Mouse (Mus musculus) hindbrain, embryonic 12.5 days (tissue): ENCODE data around the gene Podnl1. TPM values are rescaled to one million over a fixed set of nuclear protein-coding genes. Genes with fewer than 3 reads are reported as not detected.

ENCODE experiments used
- ATAC-seq: fragments of 200-750 bp; cut with Nextera tagmentation; 2 replicates; pipeline ENCODE4 v1.8.0; 2017; ENCODE audit warnings: moderate TSS enrichment; ENCODE audit not compliant: low FRiP score
- H3K27ac ChIP-seq: fragments of 300-500 bp; sonication (generic); 2 replicates; pipeline ENCODE4 v1.5.1; 2016; ENCODE audit warnings: mild to moderate bottlenecking
- H3K27me3 ChIP-seq: fragments of 300-500 bp; sonication (generic); 2 replicates; pipeline ENCODE4 v1.6.1; 2016; ENCODE audit warnings: mild to moderate bottlenecking
- H3K36me3 ChIP-seq: fragments of 300-500 bp; sonication (generic); 2 replicates; pipeline ENCODE4 v1.6.1; 2016; ENCODE audit warnings: mild to moderate bottlenecking
- H3K4me1 ChIP-seq: fragments of 300-500 bp; sonication (generic); 2 replicates; pipeline ENCODE4 v1.6.1; 2016
- H3K4me2 ChIP-seq: fragments of 300-500 bp; sonication (generic); replicated peaks from 2 replicates; pipeline ENCODE4 v1.6.1; 2016; ENCODE audit warnings: mild to moderate bottlenecking
- H3K4me3 ChIP-seq: fragments of 300-500 bp; sonication (generic); 2 replicates; pipeline ENCODE4 v1.5.1; 2016; ENCODE audit warnings: mild to moderate bottlenecking
- H3K9ac ChIP-seq: fragments of 300-500 bp; sonication (generic); 2 replicates; pipeline ENCODE4 v1.6.1; 2016; ENCODE audit warnings: mild to moderate bottlenecking, moderate library complexity
- H3K9me3 ChIP-seq: fragments of 300-500 bp; sonication (generic); replicated peaks from 2 replicates; pipeline ENCODE4 v1.6.1; 2016; ENCODE audit warnings: mild to moderate bottlenecking
- WGBS: fragments of 180-500 bp; shearing (Covaris S2); methylation state at CpG from one replicate; pipeline ENCODE4 v1.1.7; 2016; 5-methylcytosine and 5-hydroxymethylcytosine counted together
- microRNA counts: library from miRNA; unstranded; fragments of <30 nt; microRNA quantifications from one replicate; lab custom pipeline; 2017
- microRNA-seq: library from miRNA; unstranded; fragments of <30 nt; microRNA quantifications from one replicate; pipeline ENCODE4, GENCODE M21; 2017
- polyA plus RNA-seq: library from polyadenylated mRNA; unstranded; fragments of >200 nt; fragmentation: Nextera tagmentation; extraction: Ambion mirVana; gene quantifications from 2 replicates; pipeline ENCODE4 v1.2.1, GENCODE M21; 2016

Gene Podnl1
- polyA plus RNA-seq, 1 experiment from 2014 or later = 0.39 TPM

DNA sequence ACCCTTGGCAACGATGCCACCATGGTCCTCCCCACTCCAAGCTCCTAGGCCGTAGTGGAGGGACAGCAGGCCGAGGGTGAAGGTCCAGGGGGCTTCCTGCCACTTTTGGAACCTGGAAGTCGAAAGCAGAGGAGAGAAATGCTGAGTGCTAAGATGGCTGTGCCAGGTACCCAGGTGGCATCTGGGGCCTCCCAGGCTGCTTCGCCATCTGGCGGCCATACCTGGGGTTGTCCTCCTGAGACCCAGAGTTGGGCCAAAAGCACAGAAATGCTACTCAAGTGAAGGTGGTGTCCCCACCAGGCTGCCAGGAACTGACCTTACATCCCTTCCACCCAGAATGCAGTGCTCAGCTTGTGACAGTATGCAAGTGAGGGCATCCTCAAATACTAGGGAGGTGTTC, 48.1 kb downstream of the Podnl1 start:
- H3K27ac ChIP-seq = no peak overlapping the region
- 79% methylated on average over 6 of the region's 6 CpGs for WGBS

DNA sequence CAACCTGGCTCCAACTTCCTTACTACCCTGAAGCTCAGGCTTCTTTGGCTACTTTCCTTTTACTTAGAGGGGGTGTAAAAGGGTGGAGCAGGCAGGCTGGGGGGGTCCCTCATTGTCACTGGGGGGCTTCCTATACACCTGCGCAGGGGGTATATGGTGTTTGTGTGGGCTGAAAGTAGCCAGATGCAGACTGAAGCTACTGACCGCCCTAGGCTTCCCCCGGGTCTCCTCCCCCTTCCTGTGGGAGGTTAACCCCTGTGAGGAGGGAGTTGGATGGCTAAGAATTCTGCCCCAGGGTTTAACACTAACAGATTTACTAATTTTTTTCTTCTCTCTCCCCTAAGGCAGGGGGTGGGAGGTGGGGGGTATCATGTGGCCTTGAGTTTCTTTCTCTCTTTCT, 50.8 kb downstream of the Podnl1 start:
- Histone ChIP-seq H3K4me3 (no peak overlapping the region), H3K36me3 (peaks cover 47% of the 10 kb centered on the region), H3K4me2 (no peak overlapping the region), H3K9me3 (no peaks in the 10 kb centered on the region), H3K27ac (no peak overlapping the region), H3K4me1 (peaks cover 41% of the 10 kb centered on the region), H3K9ac (no peak overlapping the region), H3K27me3 (no peaks in the 10 kb centered on the region)
- 47% methylated on average over 3 of the region's 3 CpGs for WGBS
- no peak for ATAC-seq

More for the DNA sequence above, 48.1 kb downstream of the Podnl1 start:
- Histone ChIP-seq H3K4me3 (no peak overlapping the region), H3K36me3 (peaks cover 64% of the 10 kb centered on the region), H3K4me2 (no peak overlapping the region), H3K9me3 (no peaks in the 10 kb centered on the region), H3K27me3 (no peaks in the 10 kb centered on the region), H3K4me1 (peaks cover 14% of the 10 kb centered on the region), H3K9ac (no peak overlapping the region)
- ATAC-seq = no peak

DNA sequence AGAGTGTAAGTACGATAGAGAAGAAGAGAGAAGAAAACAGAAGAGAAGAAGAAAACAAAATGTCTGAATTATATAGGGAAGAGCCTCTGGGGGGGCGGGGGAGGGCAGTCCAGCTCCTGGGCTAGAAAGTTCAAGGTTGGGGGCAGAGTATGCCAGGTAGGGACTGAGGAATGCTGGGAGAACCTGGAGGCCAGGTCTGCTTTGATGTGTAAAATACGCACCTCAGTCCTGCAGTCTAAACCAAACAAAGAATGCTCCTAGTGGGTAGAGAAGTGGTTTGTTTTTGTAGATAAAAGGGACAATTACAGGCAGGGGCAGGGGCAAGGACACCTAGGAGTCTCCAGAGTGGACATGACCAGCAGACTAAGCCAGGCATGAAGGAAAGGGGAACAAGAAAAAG, 51.6 kb downstream of the Podnl1 start:
- 93% methylated on average over 3 of the region's 3 CpGs for WGBS

DNA sequence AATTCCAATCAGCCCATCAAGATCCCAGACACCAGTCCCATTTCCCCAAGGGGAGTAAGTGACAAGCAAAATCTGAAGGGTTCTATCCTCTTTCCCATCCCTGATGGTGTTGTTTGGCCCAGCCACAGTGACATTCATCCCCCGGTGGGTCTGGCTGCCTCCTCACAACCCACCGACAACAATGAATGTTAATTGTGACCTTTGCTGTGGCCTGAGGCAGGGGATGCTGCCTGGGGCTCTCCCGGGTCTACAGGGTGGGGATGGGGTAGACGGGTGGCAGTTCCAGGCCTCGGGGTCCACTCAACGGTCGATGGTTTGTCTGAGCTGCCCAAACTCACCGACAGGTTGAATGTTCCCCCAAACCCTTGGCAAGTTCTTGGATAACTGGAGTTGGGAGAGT, 52.8 kb downstream of the Podnl1 start:
- Histone ChIP-seq H3K4me2 (no peak overlapping the region; the same call in 1 of the 2 replicates), H3K9ac (no peak overlapping the region), H3K4me3 (no peak overlapping the region), H3K27me3 (no peaks in the 10 kb centered on the region), H3K27ac (no peak overlapping the region), H3K9me3 (no peaks in the 10 kb centered on the region), H3K4me1 (peaks cover 56% of the 10 kb centered on the region), H3K36me3 (peaks cover 27% of the 10 kb centered on the region)
- 70% methylated on average over 8 of the region's 8 CpGs for WGBS
- ATAC-seq = no peak

More for the DNA sequence above, 51.6 kb downstream of the Podnl1 start:
- Histone ChIP-seq H3K27ac (no peak overlapping the region), H3K4me3 (no peak overlapping the region), H3K9ac (no peak overlapping the region), H3K4me1 (peaks cover 49% of the 10 kb centered on the region), H3K4me2 (no peak overlapping the region), H3K27me3 (no peaks in the 10 kb centered on the region), H3K36me3 (peaks cover 39% of the 10 kb centered on the region), H3K9me3 (no peaks in the 10 kb centered on the region)
- ATAC-seq = no peak

DNA sequence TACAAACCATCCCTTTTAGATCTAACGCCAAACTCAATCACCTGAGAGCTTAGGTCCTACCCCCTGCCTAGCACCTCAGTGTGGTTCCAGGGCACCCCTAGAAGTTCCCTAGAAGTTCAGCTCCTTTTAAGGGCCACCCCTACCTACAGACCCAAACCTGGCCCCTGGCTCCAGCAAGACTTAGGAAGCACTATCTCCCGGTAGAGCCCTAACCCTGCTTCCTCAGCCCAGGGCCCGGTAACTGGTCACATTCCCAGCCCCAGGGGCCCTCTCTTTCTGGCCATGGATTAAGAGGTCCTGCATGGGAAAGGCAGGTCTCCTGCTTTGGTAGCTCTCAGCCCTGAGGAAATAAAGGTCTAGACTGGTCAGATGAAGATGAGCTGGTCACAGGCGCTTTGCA, 54.2 kb downstream of the Podnl1 start:
- Histone ChIP-seq H3K27me3 (no peaks in the 10 kb centered on the region; the same call in 1 of the 2 replicates), H3K36me3 (peaks cover 14% of the 10 kb centered on the region), H3K4me2 (peak overlapping the region; percentile 75), H3K27ac (peak overlapping the region; percentile 94), H3K9ac (peak overlapping the region; percentile 68), H3K9me3 (no peaks in the 10 kb centered on the region), H3K4me3 (peak overlapping the region; percentile 32), H3K4me1 (peaks cover 65% of the 10 kb centered on the region)
- WGBS = 3% methylated on average over 4 of the region's 4 CpGs
- ATAC-seq = no peak; the same call in 1 of the 2 replicates

DNA sequence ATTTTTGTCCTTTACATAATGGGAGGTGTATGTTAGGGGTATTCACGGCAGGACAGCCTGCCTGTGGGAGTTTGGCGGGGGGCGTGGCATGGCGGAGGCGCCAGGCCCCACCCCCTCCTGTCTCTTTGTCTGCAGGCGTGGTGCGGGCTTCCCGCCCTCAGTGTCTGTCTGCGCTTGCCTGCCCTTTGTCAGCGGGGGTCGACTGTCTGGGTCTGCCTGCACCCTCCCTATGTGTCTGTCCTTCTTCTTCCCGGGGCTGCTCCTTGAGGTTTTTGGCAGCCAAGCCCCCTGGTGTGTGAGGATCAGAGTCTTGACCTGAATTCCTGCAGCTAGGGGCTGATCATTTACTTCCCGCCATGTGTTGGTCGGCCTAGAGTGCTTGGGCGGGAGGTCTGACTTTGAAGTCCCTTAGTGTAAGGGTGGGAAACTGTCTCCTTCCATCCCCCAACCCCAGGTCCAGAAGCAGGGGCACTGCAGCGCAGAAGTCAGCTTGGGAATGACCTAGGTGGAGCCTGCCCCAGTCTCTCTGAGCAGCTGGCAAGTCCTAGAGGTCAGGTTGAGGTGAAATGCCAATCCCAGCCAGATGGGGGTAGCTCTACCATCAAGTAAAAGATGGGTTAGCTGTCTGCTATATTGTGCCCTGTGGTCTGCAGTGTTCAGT, 54.9 kb downstream of the Podnl1 start:
- ATAC-seq = peak; percentile 73
- peaks cover 3% of the 10 kb centered on the region; the same call in 1 of the 2 replicates for H3K27me3 ChIP-seq
- H3K4me2 ChIP-seq = peak overlapping the region; percentile 75
- H3K36me3 ChIP-seq = peaks cover 7% of the 10 kb centered on the region
- under 1% methylated on average over 16 of the region's 16 CpGs for WGBS
- H3K9ac ChIP-seq = peak overlapping the region; percentile 68
- no peaks in the 10 kb centered on the region for H3K9me3 ChIP-seq
- H3K27ac ChIP-seq = peak overlapping the region; percentile 94
- peaks cover 65% of the 10 kb centered on the region for H3K4me1 ChIP-seq
- H3K4me3 ChIP-seq = peak overlapping the region; percentile 32

MicroRNAs encoded within 50 kb of the gene (microRNA counts, 519-probe panel; counts per million panel counts)
- microRNA mmu-miR-181c (lab: Ali Mortazavi, UCI) = 3,224 counts per million, percentile 72 among the panel's probes with 10 or more counts
- microRNA mmu-miR-709 (lab: Ali Mortazavi, UCI) = 2,497 counts per million, percentile 64 among the panel's probes with 10 or more counts

Small RNAs within 50 kb of the gene (microRNA-seq; reads per million reads assigned to microRNA genes)
- gene Gm25110 (not detected), gene Mir181c (11,545 reads per million, percentile 95 among the genes with 10 or more reads in this experiment), gene Mir181d (9,048 reads per million, percentile 94 among the genes with 10 or more reads in this experiment), gene Mir709 (not detected)

Other genes with a start within 250 kb of the Podnl1 start
- gene Adgrl1, start 225.9 kb upstream of the Podnl1 start, polyA plus RNA-seq = 38.7 and 41.5 TPM in 2 replicates
- gene Gm10644, start 170.8 kb upstream of the Podnl1 start, polyA plus RNA-seq = 1.0 and 1.1 TPM in 2 replicates
- gene Asf1b, start 170.5 kb upstream of the Podnl1 start, polyA plus RNA-seq = 37.6 and 40.9 TPM in 2 replicates
- gene Prkaca, start 153.0 kb upstream of the Podnl1 start, polyA plus RNA-seq = 201 and 213 TPM in 2 replicates
- 8.5 and 9.8 TPM in 2 replicates for gene Samd1, start 128.3 kb upstream of the Podnl1 start, polyA plus RNA-seq
- 0.89 and 1.5 TPM in 2 replicates for gene 1700067K01Rik, start 124.5 kb upstream of the Podnl1 start, polyA plus RNA-seq
- gene 2210011C24Rik, start 113.8 kb upstream of the Podnl1 start, polyA plus RNA-seq = not detected in 2 replicates
- gene Palm3, start 104.5 kb upstream of the Podnl1 start, polyA plus RNA-seq = 8.6 and 10.9 TPM in 2 replicates
- 0.14 and 0.33 TPM in 2 replicates for gene Il27ra, start 83.4 kb upstream of the Podnl1 start, polyA plus RNA-seq
- gene Rln3, start 81.0 kb upstream of the Podnl1 start, polyA plus RNA-seq = not detected in 2 replicates
- 2.1 and 3.0 TPM in 2 replicates for gene Gm10643, start 60.9 kb upstream of the Podnl1 start, polyA plus RNA-seq
- 8.9 and 9.4 TPM in 2 replicates for gene Rfx1, start 59.2 kb upstream of the Podnl1 start, polyA plus RNA-seq
- 16.4 and 19.7 TPM in 2 replicates for gene Dcaf15, start 21.2 kb upstream of the Podnl1 start, polyA plus RNA-seq
- 21.6 and 21.7 TPM in 2 replicates for gene Cc2d1a, start 21.9 kb downstream of the Podnl1 start, polyA plus RNA-seq
- gene 4930432K21Rik, start 22.0 kb downstream of the Podnl1 start, polyA plus RNA-seq = 1.6 and 1.9 TPM in 2 replicates
- 5.8 and 7.2 TPM in 2 replicates for gene Nanos3, start 59.2 kb downstream of the Podnl1 start, polyA plus RNA-seq
- 57.5 and 59.0 TPM in 2 replicates for gene Zswim4, start 111.1 kb downstream of the Podnl1 start, polyA plus RNA-seq
- gene D8Ertd738e, start 123.7 kb downstream of the Podnl1 start, polyA plus RNA-seq = 255 and 266 TPM in 2 replicates
- 57.3 and 62.9 TPM in 2 replicates for gene Mri1, start 131.3 kb downstream of the Podnl1 start, polyA plus RNA-seq
- gene Ccdc130, start 144.4 kb downstream of the Podnl1 start, polyA plus RNA-seq = 18.4 and 22.0 TPM in 2 replicates